Mouse (Mus musculus) liver, adult 2 months (tissue): ENCODE data around the gene Otp.

ENCODE experiments used
- CTCF ChIP-seq: fragments of 200-500 bp; IDR thresholded peaks from 2 replicates; pipeline ENCODE4 v1.5.1; 2011; ENCODE audit warnings: low read depth, low read length, control low read depth
- POLR2A ChIP-seq: fragments of 200-500 bp; IDR thresholded peaks from 2 replicates; pipeline ENCODE4 v1.6.1; 2011; ENCODE audit warnings: low read length, control low read depth; ENCODE audit not compliant: insufficient read depth; ENCODE audit errors: extremely low read depth

- TF ChIP-seq CTCF (no peak), POLR2A (no peak)
Measured at GRCm38 (mm10) chr13:94870461-94871186, 4.8 kb upstream of the Otp start.
